Mouse (Mus musculus) MEL (cell line): ENCODE measurements at regions not wholly inside any gene's neighbourhood (a gene's known extent, or its start where the extent isn't known, plus 50 kb on each side); places are given as distances from the start of the nearest gene placed in this dataset.

ENCODE experiments used
- DNase-seq: peaks from one replicate; pipeline ENCODE4 v3.0.0; 2011; ENCODE audit warnings: low read depth, low spot score
- H3K27ac ChIP-seq: 2 replicates; pipeline ENCODE4 v1.5.1; 2012; ENCODE audit warnings: low read depth, mild to moderate bottlenecking, control low read depth, low read length, moderate library complexity; ENCODE audit not compliant: control insufficient read depth
- H3K27me3 ChIP-seq, 2 experiments: fragments of 150-350 bp in 1 of 2; sonication (generic) in 1 of 2; 2 replicates each; pipeline ENCODE4 v1.6.1; 2012; ENCODE audit warnings: low read length in 2 of 2, mild to moderate bottlenecking in 2 of 2, improper control_type of control experiment in 1 of 2, moderate library complexity in 1 of 2; ENCODE audit not compliant: insufficient read depth in 2 of 2, control insufficient read depth in 1 of 2
- H3K36me3 ChIP-seq, 2 experiments: 2 replicates each; pipeline ENCODE4 v1.6.1; 2012 to 2014; ENCODE audit warnings: low read length in 2 of 2, improper control_type of control experiment in 1 of 2, inconsistent platforms in 1 of 2, mild to moderate bottlenecking in 1 of 2; ENCODE audit not compliant: insufficient read depth in 2 of 2, control insufficient read depth in 1 of 2
- H3K4me1 ChIP-seq, 2 experiments: fragments of 150-350 bp in 1 of 2; sonication (generic) in 1 of 2; 2 replicates each; pipeline ENCODE4 v1.6.1; 2012; ENCODE audit warnings: low read length in 2 of 2, improper control_type of control experiment in 1 of 2, mild to moderate bottlenecking in 1 of 2; ENCODE audit not compliant: insufficient read depth in 2 of 2, control insufficient read depth in 1 of 2
- H3K4me3 ChIP-seq, 2 experiments: fragments of 150-350 bp in 1 of 2; sonication (generic) in 1 of 2; 2 replicates each; pipeline ENCODE4 v1.5.1; 2012; ENCODE audit warnings: low read depth in 2 of 2, low read length in 2 of 2, mild to moderate bottlenecking in 2 of 2, moderate library complexity in 2 of 2, control low read depth in 1 of 2, improper control_type of control experiment in 1 of 2; ENCODE audit not compliant: control insufficient read depth in 1 of 2, insufficient read depth in 1 of 2
- H3K79me2 ChIP-seq: 2 replicates; pipeline ENCODE4 v1.6.1; 2012; ENCODE audit warnings: mild to moderate bottlenecking, low read length, moderate library complexity; ENCODE audit not compliant: control insufficient read depth, poor library complexity, insufficient read depth
- H3K9ac ChIP-seq: 2 replicates; pipeline ENCODE4 v1.6.1; 2012; ENCODE audit warnings: low read depth, mild to moderate bottlenecking, control low read depth, low read length, moderate library complexity; ENCODE audit not compliant: control insufficient read depth, poor library complexity, severe bottlenecking
- H3K9me3 ChIP-seq: fragments of 150-350 bp; sonication (generic); replicated peaks from 2 replicates; pipeline ENCODE4 v1.6.1; 2012; ENCODE audit warnings: mild to moderate bottlenecking, low read length, improper control_type of control experiment, moderate library complexity; ENCODE audit not compliant: insufficient read depth
- BHLHE40 ChIP-seq: IDR thresholded peaks from 2 replicates; pipeline ENCODE4 v1.6.1; 2012; ENCODE audit warnings: low read depth, mild to moderate bottlenecking, inconsistent platforms, low read length, improper control_type of control experiment, borderline replicate concordance
- CTCF ChIP-seq, 3 experiments: IDR thresholded peaks in 2 of 3; conservative IDR thresholded peaks in 1 of 3; 2 replicates each; pipeline ENCODE4 v1.5.1; 2011 to 2012; ENCODE audit warnings: low read length in 3 of 3, low read depth in 2 of 3, mild to moderate bottlenecking in 2 of 3, improper control_type of control experiment in 1 of 3, inconsistent platforms in 1 of 3, mixed read lengths in 1 of 3, moderate library complexity in 1 of 3; ENCODE audit not compliant: control insufficient read depth in 1 of 3, insufficient read depth in 1 of 3, poor library complexity in 1 of 3, severe bottlenecking in 1 of 3
- EP300 ChIP-seq, 2 experiments: IDR thresholded peaks; 2 replicates each; pipeline ENCODE4 v1.6.1; 2011; ENCODE audit warnings: improper control_type of control experiment in 2 of 2, low read length in 2 of 2, low read depth in 1 of 2, mild to moderate bottlenecking in 1 of 2
- JUND ChIP-seq: IDR thresholded peaks from 2 replicates; pipeline ENCODE4 v1.6.1; 2011; ENCODE audit warnings: low read depth, mild to moderate bottlenecking, improper control_type of control experiment, low read length
- KAT2A ChIP-seq: conservative IDR thresholded peaks from 2 replicates; pipeline ENCODE4 v1.6.1; 2012; ENCODE audit warnings: low read depth, low read length, improper control_type of control experiment, inconsistent platforms
- MAX ChIP-seq: IDR thresholded peaks from 2 replicates; pipeline ENCODE4 v1.6.1; 2011; ENCODE audit warnings: low read length, improper control_type of control experiment
- MAZ ChIP-seq: IDR thresholded peaks from 2 replicates; pipeline ENCODE4 v1.6.1; 2012; ENCODE audit warnings: low read depth, mild to moderate bottlenecking, inconsistent platforms, low read length, improper control_type of control experiment
- MEF2A ChIP-seq: IDR thresholded peaks from 2 replicates; pipeline ENCODE4 v1.6.1; 2014; ENCODE audit warnings: low read depth, mild to moderate bottlenecking, inconsistent platforms, low read length, improper control_type of control experiment; ENCODE audit not compliant: poor library complexity, insufficient replicate concordance, severe bottlenecking; ENCODE audit errors: extremely low read depth
- MXI1 ChIP-seq: IDR thresholded peaks from 2 replicates; pipeline ENCODE4 v1.6.1; 2011; ENCODE audit warnings: mild to moderate bottlenecking, low read depth, low read length, improper control_type of control experiment
- MYC ChIP-seq: IDR thresholded peaks from 2 replicates; pipeline ENCODE4 v1.6.1; 2011; ENCODE audit warnings: low read depth, mild to moderate bottlenecking, low read length, improper control_type of control experiment, moderate library complexity
- POLR2AphosphoS2 ChIP-seq: IDR thresholded peaks from 2 replicates; pipeline ENCODE4 v1.6.1; 2011; ENCODE audit warnings: low read length, improper control_type of control experiment
- POLR2AphosphoS5 ChIP-seq: IDR thresholded peaks from 2 replicates; pipeline ENCODE4 v1.6.1; 2012; ENCODE audit warnings: low read depth, borderline replicate concordance, mild to moderate bottlenecking, inconsistent platforms, low read length, moderate library complexity, mixed read lengths
- RCOR1 ChIP-seq: IDR thresholded peaks from 2 replicates; pipeline ENCODE4 v1.6.1; 2012; ENCODE audit warnings: low read depth, mild to moderate bottlenecking, inconsistent platforms, low read length, improper control_type of control experiment
- TBP ChIP-seq: IDR thresholded peaks from 2 replicates; pipeline ENCODE4 v1.8.0; 2011; ENCODE audit warnings: low read depth, low read length, improper control_type of control experiment
- UBTF ChIP-seq: IDR thresholded peaks from 2 replicates; pipeline ENCODE4 v1.6.1; 2012; ENCODE audit warnings: low read depth, mild to moderate bottlenecking, inconsistent platforms, low read length, improper control_type of control experiment, moderate library complexity, borderline replicate concordance; ENCODE audit not compliant: insufficient read depth
- USF1 ChIP-seq: IDR thresholded peaks from 2 replicates; pipeline ENCODE4 v1.6.1; 2014; ENCODE audit warnings: low read depth, mild to moderate bottlenecking, inconsistent platforms, low read length, improper control_type of control experiment, moderate library complexity
- USF2 ChIP-seq, 2 experiments: IDR thresholded peaks; 2 replicates each; pipeline ENCODE4 v1.6.1; 2011 to 2012; ENCODE audit warnings: improper control_type of control experiment in 2 of 2, low read length in 2 of 2, borderline replicate concordance in 1 of 2, inconsistent platforms in 1 of 2, low read depth in 1 of 2, mild to moderate bottlenecking in 1 of 2; ENCODE audit not compliant: insufficient read depth in 1 of 2

- TF ChIP-seq KAT2A (no peak), UBTF (no peak), MEF2A (no peak), CTCF (IDR thresholded peaks at IDR 0.05 in 2 of 3, conservative IDR thresholded peaks at IDR 0.05 in 1 of 3; ENCODE audit: control insufficient read depth in 1 of 3, insufficient read depth in 1 of 3, low read depth in 2 of 3, low read length in 3 of 3, poor library complexity in 1 of 3, severe bottlenecking in 1 of 3) (no peak), BHLHE40 (no peak), MYC (no peak), TBP (no peak)
- Histone ChIP-seq H3K4me3 (no peak overlapping the region), H3K27me3 (no peaks in the 10 kb centered on the region), H3K79me2 (no peaks in the 10 kb centered on the region), H3K27ac (no peak overlapping the region), H3K9me3 (no peaks in the 10 kb centered on the region), H3K9ac (no peak overlapping the region), H3K36me3 (no peaks in the 10 kb centered on the region), H3K4me1 (no peaks in the 10 kb centered on the region)
- DNase-seq = no peak
These were observed 3090.7 kb upstream of the Lrrc6 start for GRCm38 (mm10) chr15:69591219-69592006.

GRCm38 (mm10) chr15:69588084-69588483 is 3087.4 kb upstream of the Lrrc6 start:
- TF ChIP-seq USF2 (IDR thresholded peaks at IDR 0.05; ENCODE audit: borderline replicate concordance in 1 of 2, insufficient read depth in 1 of 2, low read depth in 1 of 2, low read length in 2 of 2) (no peak), MAZ (no peak), CTCF (IDR thresholded peaks at IDR 0.05 in 2 of 3, conservative IDR thresholded peaks at IDR 0.05 in 1 of 3; ENCODE audit: control insufficient read depth in 1 of 3, insufficient read depth in 1 of 3, low read depth in 2 of 3, low read length in 3 of 3, poor library complexity in 1 of 3, severe bottlenecking in 1 of 3) (no peak), RCOR1 (no peak), MXI1 (no peak), USF1 (no peak), POLR2AphosphoS2 (no peak), MEF2A (no peak), KAT2A (no peak), MAX (no peak), EP300 (IDR thresholded peaks at IDR 0.05; ENCODE audit: low read depth in 1 of 2, low read length in 2 of 2) (no peak), POLR2AphosphoS5 (no peak), JUND (no peak)
- Histone ChIP-seq H3K36me3 (no peaks in the 10 kb centered on the region), H3K27me3 (no peaks in the 10 kb centered on the region), H3K9ac (no peak overlapping the region), H3K27ac (no peak overlapping the region), H3K4me1 (no peaks in the 10 kb centered on the region), H3K4me3 (no peak overlapping the region), H3K9me3 (no peaks in the 10 kb centered on the region), H3K79me2 (no peaks in the 10 kb centered on the region)
- DNase-seq = no peak
